Mouse (Mus musculus): Measurements from ENCODE around the gene Ror1.

Ror1 gene

GRCm38 (mm10) chr4:100095685-100096595 is at the start of gene Ror1:
Gene Ror1 (plus strand): TSS chr4:100095791.
- peak; percentile 93 for DNase-seq (ENCODE audit: low read depth)

- DNase-seq (ENCODE audit: low read depth) = no peak
Measured at GRCm38 (mm10) chr4:100047066-100047465, 48.5 kb upstream of the Ror1 start.

GRCm38 (mm10) chr4:100048351-100048950 is 47.1 kb upstream of the Ror1 start:
- peak; percentile 44 for DNase-seq (ENCODE audit: low read depth)

- DNase-seq (ENCODE audit: low read depth) = no peak
Measured at GRCm38 (mm10) chr4:100051767-100052166, 43.8 kb upstream of the Ror1 start.

- no peak for DNase-seq (ENCODE audit: low read depth)
Measured at GRCm38 (mm10) chr4:100052258-100052657, 43.3 kb upstream of the Ror1 start.

GRCm38 (mm10) chr4:100056046-100056445 is 39.5 kb upstream of the Ror1 start:
- no peak for DNase-seq (ENCODE audit: low read depth)

GRCm38 (mm10) chr4:100056446-100056845 is 39.1 kb upstream of the Ror1 start:
- DNase-seq (ENCODE audit: low read depth) = no peak

- DNase-seq (ENCODE audit: low read depth) = no peak
Measured at GRCm38 (mm10) chr4:100057381-100057780, 38.2 kb upstream of the Ror1 start.

GRCm38 (mm10) chr4:100058631-100059030 is 37.0 kb upstream of the Ror1 start:
- DNase-seq (ENCODE audit: low read depth) = no peak

- no peak for DNase-seq (ENCODE audit: low read depth)
Measured at GRCm38 (mm10) chr4:100059811-100060210, 35.8 kb upstream of the Ror1 start.

- peak; percentile 18 for DNase-seq (ENCODE audit: low read depth)
Measured at GRCm38 (mm10) chr4:100061396-100062066, 34.1 kb upstream of the Ror1 start.

GRCm38 (mm10) chr4:100065686-100066085 is 29.9 kb upstream of the Ror1 start:
- no peak for DNase-seq (ENCODE audit: low read depth)

- DNase-seq (ENCODE audit: low read depth) = no peak
Measured at GRCm38 (mm10) chr4:100070101-100070500, 25.5 kb upstream of the Ror1 start.

GRCm38 (mm10) chr4:100096596-100097181 is 1.1 kb downstream of the Ror1 start:
- peak; percentile 41 for DNase-seq (ENCODE audit: low read depth)

GRCm38 (mm10) chr4:100097364-100097979 is 1.9 kb downstream of the Ror1 start:
- DNase-seq (ENCODE audit: low read depth) = no peak

- DNase-seq (ENCODE audit: low read depth) = peak; percentile 80
Measured at GRCm38 (mm10) chr4:100101066-100101820, 5.7 kb downstream of the Ror1 start.

GRCm38 (mm10) chr4:100101844-100102243 is 6.3 kb downstream of the Ror1 start:
- DNase-seq (ENCODE audit: low read depth) = no peak

GRCm38 (mm10) chr4:100104241-100104640 is 8.7 kb downstream of the Ror1 start:
- DNase-seq (ENCODE audit: low read depth) = no peak

GRCm38 (mm10) chr4:100107593-100107992 is 12.0 kb downstream of the Ror1 start:
- no peak for DNase-seq (ENCODE audit: low read depth)

- DNase-seq (ENCODE audit: low read depth) = no peak
Measured at GRCm38 (mm10) chr4:100108551-100108950, 13.0 kb downstream of the Ror1 start.

GRCm38 (mm10) chr4:100114148-100114547 is 18.6 kb downstream of the Ror1 start:
- peak; percentile 29 for DNase-seq (ENCODE audit: low read depth)

All from NIH3T3 (cell line).